Mouse (Mus musculus) macrophage (primary cell): ENCODE measurements around the gene Hsd17b14. TPM values are rescaled to one million over a fixed set of nuclear protein-coding genes. Genes with fewer than 3 reads are reported as not detected.

Experiments used
- H3K27ac ChIP-seq: fragments of 350-480 bp; formaldehyde crosslinking; 2 replicates; pipeline ENCODE4 v1.9.0; 2021
- H3K36me3 ChIP-seq: fragments of 350-480 bp; formaldehyde crosslinking; 2 replicates; pipeline ENCODE4 v1.9.0; 2021; ENCODE audit errors: inconsistent target
- H3K4me3 ChIP-seq: fragments of 350-480 bp; formaldehyde crosslinking; 2 replicates; pipeline ENCODE4 v1.9.0; 2021; ENCODE audit errors: inconsistent target
- H3K79me2 ChIP-seq: fragments of 350-480 bp; formaldehyde crosslinking; 2 replicates; pipeline ENCODE4 v1.9.0; 2021; ENCODE audit errors: inconsistent target
- WGBS: methylation state at CpG from one replicate; pipeline ENCODE4 v1.1.7; 2026; ENCODE audit warnings: inconsistent platforms; ENCODE audit not compliant: missing documents; 5-methylcytosine and 5-hydroxymethylcytosine counted together
- polyA plus RNA-seq: library from polyadenylated mRNA; stranded (reverse); fragments of 250-400 nt; gene quantifications from 3 replicates; pipeline ENCODE4 v1.2.4, GENCODE M21; 2018; ENCODE audit warnings: inconsistent platforms

Gene Hsd17b14
- polyA plus RNA-seq, 1 experiment from 2014 or later = 5.8 TPM

DNA sequence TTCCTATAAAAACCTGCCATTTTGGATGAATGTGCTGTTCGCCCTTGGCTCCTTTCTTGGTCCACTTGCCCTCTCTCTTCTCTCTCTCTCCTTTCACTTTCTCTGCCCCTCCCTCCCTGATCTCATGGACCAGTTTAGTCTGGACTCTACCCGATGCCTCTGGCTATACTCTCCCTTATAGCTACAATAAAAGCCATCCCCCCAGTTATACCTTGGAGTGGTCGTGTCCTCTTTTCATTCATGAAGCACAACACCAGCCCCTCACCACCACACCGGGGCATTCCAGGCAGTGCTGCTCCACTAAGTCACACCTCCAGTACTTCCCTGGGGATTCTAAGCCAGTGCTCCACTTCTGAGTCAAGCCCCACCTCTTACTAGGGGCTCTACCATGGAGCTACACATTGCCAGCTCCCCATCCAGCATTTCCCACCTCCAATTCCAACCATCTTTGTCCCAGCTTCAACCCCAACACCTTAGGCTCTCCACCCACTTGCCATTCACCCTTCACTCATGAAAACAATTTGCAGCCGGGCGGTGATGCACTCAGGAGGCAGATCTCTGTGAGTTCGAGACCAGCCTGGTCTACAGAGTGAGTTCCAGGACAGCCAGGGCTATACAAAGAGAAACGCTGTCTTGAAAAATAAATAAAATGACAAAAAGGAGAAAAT lies 12.6 kb downstream of the Hsd17b14 start:
- 95% methylated on average over 8 of the region's 8 CpGs for WGBS
- no peaks in the 10 kb centered on the region for H3K36me3 ChIP-seq
- H3K4me3 ChIP-seq = no peak overlapping the region; the same call in 1 of the 2 replicates
- H3K79me2 ChIP-seq = peaks cover 19% of the 10 kb centered on the region
- peak overlapping the region; percentile 63 for H3K27ac ChIP-seq

- WGBS = 2% methylated on average over 24 of the region's 24 CpGs
- Histone ChIP-seq H3K27ac (peak overlapping the region; percentile 63), H3K36me3 (no peaks in the 10 kb centered on the region)
Observed at GRCm38 (mm10) chr7:45567780-45568516, 13.3 kb downstream of the Hsd17b14 start.

GRCm38 (mm10) chr7:45568601-45569473 lies 14.1 kb downstream of the Hsd17b14 start:
- peak overlapping the region; percentile 11; the same call in 1 of the 2 replicates for H3K4me3 ChIP-seq
- H3K36me3 ChIP-seq = no peaks in the 10 kb centered on the region
- H3K27ac ChIP-seq = peak overlapping the region; percentile 24; the same call in 1 of the 2 replicates
- WGBS = 85% methylated on average over 10 of the region's 10 CpGs
- H3K79me2 ChIP-seq = peaks cover 35% of the 10 kb centered on the region

More at GRCm38 (mm10) chr7:45567780-45568516, 13.3 kb downstream of the Hsd17b14 start:
- Histone ChIP-seq H3K4me3 (peak overlapping the region; percentile 11; the same call in 1 of the 2 replicates), H3K79me2 (peaks cover 26% of the 10 kb centered on the region)

- H3K36me3 ChIP-seq = peaks cover 3% of the 10 kb centered on the region; the same call in 1 of the 2 replicates
- H3K27ac ChIP-seq = peak within 1 kb of the TSS; percentile 53
- 2% methylated on average over 21 of the region's 42 CpGs for WGBS
- peaks cover 48% of the 10 kb centered on the region for H3K79me2 ChIP-seq
- peak within 1 kb of the TSS; percentile 80 for H3K4me3 ChIP-seq
Observed at GRCm38 (mm10) chr7:45570103-45570741, 15.5 kb downstream of the Hsd17b14 start, which contains the start of gene Bcat2. TSS of gene Bcat2 (plus strand) at chr7:45570153.

DNA sequence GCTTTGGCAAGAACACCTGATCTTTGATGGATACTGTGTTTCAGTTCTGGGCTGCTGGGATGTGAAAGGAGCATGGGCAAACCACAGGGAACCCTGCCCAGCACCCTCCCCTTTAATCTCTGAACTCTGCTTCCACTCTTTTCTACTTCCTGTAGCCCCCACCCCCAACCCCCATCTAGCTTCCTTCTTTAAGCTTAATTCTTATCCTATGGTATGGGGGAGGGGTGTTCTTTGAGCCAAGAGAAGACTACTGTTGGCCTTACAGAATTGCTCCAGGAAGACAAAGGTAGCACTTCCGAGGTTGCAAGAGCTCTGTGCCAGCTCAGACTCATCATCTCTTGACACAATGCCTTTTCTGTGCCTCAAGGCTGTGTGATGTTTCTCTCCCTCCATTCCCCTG lies 17.3 kb downstream of the Hsd17b14 start:
- Histone ChIP-seq H3K4me3 (no peak overlapping the region), H3K36me3 (peaks cover 20% of the 10 kb centered on the region), H3K79me2 (peaks cover 48% of the 10 kb centered on the region), H3K27ac (no peak overlapping the region)
- 20% methylated on average over 1 of the region's 1 CpGs for WGBS

- whole genome bisulfite sequencing = 94% methylated on average over 8 of the region's 8 CpGs
- peaks cover 32% of the 10 kb centered on the region for H3K36me3 ChIP-seq
- H3K27ac ChIP-seq = no peak overlapping the region
- H3K79me2 ChIP-seq = peaks cover 48% of the 10 kb centered on the region
- H3K4me3 ChIP-seq = no peak overlapping the region
Observed at GRCm38 (mm10) chr7:45573954-45574353, 19.3 kb downstream of the Hsd17b14 start.

- no peak overlapping the region for H3K4me3 ChIP-seq
- H3K27ac ChIP-seq = no peak overlapping the region
- 92% methylated on average over 15 of the region's 15 CpGs for WGBS
Observed at GRCm38 (mm10) chr7:45574472-45575379, 20.0 kb downstream of the Hsd17b14 start.

DNA sequence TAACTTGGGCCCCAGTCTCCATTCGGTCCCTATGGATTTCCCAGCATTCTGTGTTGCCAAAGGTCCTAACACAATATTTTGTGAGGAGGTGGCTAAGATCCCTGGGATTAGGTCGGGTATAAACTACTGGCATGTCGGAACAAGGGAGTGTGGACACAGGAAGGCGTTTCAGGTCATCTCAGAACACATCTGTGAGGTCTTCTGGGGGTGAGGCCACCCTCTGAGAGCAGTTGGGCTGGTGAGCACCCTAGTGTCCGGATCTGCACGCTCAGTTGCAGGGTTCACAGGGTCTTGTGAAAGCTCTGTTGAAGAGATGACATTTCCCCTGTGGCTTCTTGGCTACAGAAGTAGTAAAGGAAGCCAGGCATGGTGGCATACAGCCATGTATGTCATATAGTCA lies 31.2 kb downstream of the Hsd17b14 start:
- whole genome bisulfite sequencing = 90% methylated on average over 6 of the region's 6 CpGs
- H3K79me2 ChIP-seq = no peaks in the 10 kb centered on the region
- no peak overlapping the region for H3K27ac ChIP-seq
- H3K4me3 ChIP-seq = no peak overlapping the region
- H3K36me3 ChIP-seq = peaks cover 38% of the 10 kb centered on the region

More at GRCm38 (mm10) chr7:45574472-45575379, 20.0 kb downstream of the Hsd17b14 start:
- H3K79me2 ChIP-seq = peaks cover 48% of the 10 kb centered on the region
- peaks cover 35% of the 10 kb centered on the region for H3K36me3 ChIP-seq

- whole genome bisulfite sequencing = 96% methylated on average over 23 of the region's 23 CpGs
- H3K4me3 ChIP-seq = no peak overlapping the region
- H3K79me2 ChIP-seq = no peaks in the 10 kb centered on the region
- no peak overlapping the region for H3K27ac ChIP-seq
- H3K36me3 ChIP-seq = peaks cover 34% of the 10 kb centered on the region
Observed at GRCm38 (mm10) chr7:45587631-45588592, 33.2 kb downstream of the Hsd17b14 start.

DNA sequence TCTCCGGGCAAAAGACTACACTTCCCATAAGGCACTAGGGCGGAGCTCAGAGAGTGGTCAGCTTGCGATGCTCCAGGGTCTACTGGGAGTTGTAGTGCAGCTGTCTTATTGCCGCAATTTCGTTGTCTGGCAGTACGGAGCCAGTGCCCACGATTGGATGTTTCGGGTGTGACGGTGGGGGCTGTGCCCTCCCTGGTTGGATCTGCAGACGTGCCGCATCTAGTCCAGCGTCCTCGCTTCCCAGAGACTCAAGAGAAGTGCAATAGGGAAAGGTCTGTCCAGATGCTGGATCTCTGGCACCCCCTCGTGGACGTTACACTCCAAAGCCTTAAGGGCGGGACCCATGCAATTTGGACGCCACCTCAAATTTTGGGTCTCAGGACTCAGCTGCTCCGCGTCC lies 34.5 kb downstream of the Hsd17b14 start:
- Histone ChIP-seq H3K36me3 (peaks cover 34% of the 10 kb centered on the region), H3K79me2 (no peaks in the 10 kb centered on the region), H3K4me3 (no peak overlapping the region), H3K27ac (no peak overlapping the region)
- 6% methylated on average over 19 of the region's 19 CpGs for WGBS

DNA sequence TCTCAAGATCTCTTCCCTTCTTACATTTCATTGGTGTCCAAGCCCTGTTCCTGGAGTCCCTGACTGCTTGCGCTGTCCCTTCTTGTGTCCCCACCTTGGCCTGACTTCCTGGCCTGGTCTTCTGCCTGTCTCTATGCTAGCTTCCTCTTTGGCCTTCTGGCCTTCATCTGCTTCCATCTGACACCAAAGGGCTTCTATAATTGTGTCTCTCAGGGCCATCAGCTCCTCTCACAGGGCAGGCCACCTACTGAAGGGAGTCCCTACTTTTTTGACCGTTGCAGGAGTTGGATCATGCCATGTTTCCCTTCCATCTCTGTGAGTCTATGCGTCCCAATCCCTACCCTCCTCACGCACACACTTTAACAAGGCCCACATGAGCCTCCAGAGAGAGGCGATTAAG lies 35.2 kb downstream of the Hsd17b14 start:
- H3K79me2 ChIP-seq = no peaks in the 10 kb centered on the region
- no peak overlapping the region for H3K4me3 ChIP-seq
- peaks cover 26% of the 10 kb centered on the region for H3K36me3 ChIP-seq
- WGBS = 88% methylated on average over 5 of the region's 5 CpGs
- H3K27ac ChIP-seq = no peak overlapping the region

DNA sequence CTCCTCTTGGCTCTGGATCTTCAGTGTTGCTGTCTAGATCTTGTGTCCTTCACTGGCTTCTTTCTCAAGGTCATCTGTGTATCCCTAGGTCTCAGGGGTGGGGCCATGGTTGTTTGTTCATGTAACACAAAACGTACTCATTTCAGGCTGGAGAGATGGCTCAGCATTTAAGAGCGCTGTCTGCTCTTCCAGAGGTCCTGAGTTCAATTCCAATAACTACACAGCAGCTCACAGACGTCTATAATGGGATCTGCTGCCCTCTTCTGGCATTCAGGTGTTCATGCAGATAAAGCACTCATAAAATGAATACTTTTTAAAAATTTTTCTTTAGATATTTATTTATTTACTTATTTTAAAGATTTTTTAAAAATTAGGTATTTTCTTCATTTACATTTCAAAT lies 36.2 kb downstream of the Hsd17b14 start:
- no peaks in the 10 kb centered on the region for H3K79me2 ChIP-seq
- H3K27ac ChIP-seq = no peak overlapping the region
- H3K4me3 ChIP-seq = no peak overlapping the region
- peaks cover 16% of the 10 kb centered on the region; the same call in 1 of the 2 replicates for H3K36me3 ChIP-seq
- 64% methylated on average over 3 of the region's 3 CpGs for WGBS
